Mouse (Mus musculus) left cerebral cortex, adult 9 months (tissue): ENCODE measurements around the gene Olfr455.

Experiments
- DNase-seq, 2 experiments: peaks; one replicate each; pipeline ENCODE4 v3.0.0; 2022; ENCODE audit warnings: low spot score in 2 of 2

Olfr455 gene

DNA sequence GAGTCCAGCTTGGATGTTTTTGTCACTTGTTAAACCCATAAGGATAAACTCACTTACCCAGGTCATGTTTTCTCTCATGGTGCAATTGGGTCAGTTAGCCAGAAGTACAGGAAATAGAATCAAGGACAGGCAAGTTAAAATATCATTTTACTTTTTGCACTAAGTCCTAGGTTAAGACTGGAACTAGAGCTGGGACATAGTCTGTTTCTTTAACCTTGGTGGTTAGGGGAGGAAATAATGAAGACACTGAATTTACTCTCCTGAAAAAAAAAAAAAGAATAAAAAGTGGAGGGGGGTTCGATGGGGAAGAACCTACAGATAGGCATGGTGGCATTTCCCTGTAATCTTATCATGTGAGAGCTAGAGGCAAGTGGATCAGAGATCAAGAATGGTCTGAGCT lies 60.3 kb downstream of the Olfr455 start, which contains the start of gene Olfr456:
TSS of gene Olfr456 (minus strand) at position 101 of the 400 bp plus-strand sequence.
- no peak for DNase-seq
